Mouse (Mus musculus): Measurements from ENCODE around the gene B4galnt3.

B4galnt3 gene

GRCm38 (mm10) chr6:120222669-120223068, 71.7 kb downstream of the B4galnt3 start:
- DNase-seq (ENCODE audit: low spot score in 2 of 2) = peak in 1 of 2 experiments; percentile 30

DNA sequence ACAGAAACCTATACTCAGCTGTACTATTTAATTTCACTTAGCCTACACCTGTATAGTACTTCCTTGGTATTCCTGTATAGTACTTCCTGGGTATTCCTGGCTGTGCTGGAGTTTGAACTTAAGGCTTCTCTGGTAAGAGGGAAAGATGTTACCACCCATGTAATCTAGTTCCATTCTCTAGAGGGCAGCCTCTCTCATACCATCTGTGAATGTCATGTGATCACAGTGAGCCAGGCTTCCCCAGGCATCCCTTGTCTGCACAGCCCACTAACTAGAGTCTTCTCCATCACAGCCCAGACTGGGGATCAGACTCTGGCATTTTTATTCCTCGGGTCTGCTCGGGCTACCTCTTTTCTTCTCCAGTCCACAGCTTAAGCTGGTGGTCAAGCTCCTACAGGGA, 75.1 kb downstream of the B4galnt3 start:
- no peak for DNase-seq (ENCODE audit: low spot score in 2 of 2)

DNA sequence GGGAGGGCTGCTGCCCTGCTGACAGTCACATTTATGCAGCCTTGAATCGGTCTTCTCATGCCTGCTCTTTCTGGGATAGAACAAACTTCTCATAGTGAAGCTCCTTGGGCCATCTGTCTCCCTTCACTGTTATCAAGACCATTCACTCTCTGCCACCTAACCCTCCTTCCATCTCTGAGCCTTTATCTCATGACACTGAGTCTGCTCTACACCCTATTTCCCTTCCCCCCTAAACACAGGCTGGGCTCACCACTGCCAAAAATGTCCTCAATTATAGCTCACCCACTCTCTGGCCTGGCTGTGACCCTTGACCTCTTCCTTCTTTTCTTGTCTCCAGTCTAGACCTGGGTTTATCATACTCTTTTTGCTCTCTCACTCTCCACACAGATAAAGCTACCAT, 77.7 kb downstream of the B4galnt3 start:
- DNase-seq (ENCODE audit: low spot score in 2 of 2) = peak in 1 of 2 experiments; percentile 55

- DNase-seq (ENCODE audit: low spot score in 2 of 2) = no peak
Observed at GRCm38 (mm10) chr6:120211536-120211935, 82.8 kb downstream of the B4galnt3 start.

- DNase-seq (ENCODE audit: low spot score in 2 of 2) = no peak
Observed at GRCm38 (mm10) chr6:120206586-120206985, 87.8 kb downstream of the B4galnt3 start.

- no peak for DNase-seq (ENCODE audit: low spot score in 2 of 2)
Observed at GRCm38 (mm10) chr6:120202406-120202805, 92.0 kb downstream of the B4galnt3 start.

DNA sequence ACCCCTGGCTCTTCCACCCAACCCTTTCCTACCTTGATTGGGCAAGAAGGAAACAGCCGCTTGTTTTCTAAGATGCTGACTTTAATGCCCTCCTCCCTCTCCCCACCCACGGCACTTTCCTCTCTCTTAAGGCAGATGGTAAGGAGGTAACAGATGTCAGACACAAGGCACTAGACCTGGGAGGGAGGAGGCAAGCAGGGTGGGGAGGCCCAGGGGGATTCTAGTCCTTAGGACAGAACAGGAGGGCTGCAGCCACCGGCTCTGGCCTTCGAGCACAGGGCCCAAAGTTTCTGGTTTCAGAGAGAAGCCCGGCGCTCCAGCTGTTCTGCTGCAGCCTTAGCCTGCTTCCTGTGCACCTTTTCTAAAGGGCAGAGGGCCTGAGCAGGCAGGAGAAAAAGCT, 92.4 kb downstream of the B4galnt3 start:
- DNase-seq (ENCODE audit: low spot score in 2 of 2) = no peak

- DNase-seq (ENCODE audit: low spot score in 2 of 2) = no peak
Observed at GRCm38 (mm10) chr6:120199638-120200394, 94.5 kb downstream of the B4galnt3 start.

DNA sequence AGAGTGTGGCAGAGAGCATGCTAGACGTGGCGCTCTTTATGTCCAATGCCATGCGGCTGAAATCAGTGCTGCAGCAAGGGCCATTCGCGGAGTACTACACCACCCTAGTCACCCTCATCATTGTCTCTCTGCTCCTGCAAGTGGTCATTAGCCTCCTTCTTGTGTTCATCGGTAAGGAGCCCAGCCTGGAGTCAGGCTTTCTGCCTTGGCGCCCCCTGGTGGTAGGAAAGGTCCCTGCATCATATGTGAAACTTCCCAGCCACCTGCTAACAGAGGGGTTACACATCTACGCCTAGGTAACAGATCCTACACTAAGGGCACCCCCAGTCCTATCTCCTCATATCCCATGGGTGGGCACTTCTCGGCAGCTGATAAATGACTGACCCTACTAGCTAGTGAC, 96.4 kb downstream of the B4galnt3 start:
- DNase-seq (ENCODE audit: low spot score in 2 of 2) = peak; percentile 85 to 96

DNA sequence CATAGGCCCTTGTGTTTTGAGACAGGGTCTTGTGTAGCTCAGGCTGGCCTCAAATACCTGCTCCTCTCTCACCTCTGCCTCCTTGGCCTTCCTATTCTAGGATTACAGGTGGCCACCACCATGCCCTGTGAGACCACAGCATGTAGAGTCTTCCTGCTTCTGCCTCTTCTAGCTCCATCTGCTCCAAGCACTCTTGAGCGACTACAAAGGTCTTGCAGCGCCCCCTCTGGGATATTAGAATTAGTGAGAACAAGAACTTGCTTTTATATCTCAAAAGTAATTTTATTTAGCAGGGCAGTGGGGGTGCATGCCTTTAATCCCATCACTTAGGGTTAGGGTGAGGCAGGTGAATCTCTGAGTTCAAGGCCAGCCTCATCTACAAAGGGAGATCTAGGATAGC, 97.5 kb downstream of the B4galnt3 start:
- DNase-seq (ENCODE audit: low spot score in 2 of 2) = peak in 1 of 2 experiments; percentile 51

GRCm38 (mm10) chr6:120194963-120195362, 99.4 kb downstream of the B4galnt3 start:
- no peak for DNase-seq (ENCODE audit: low spot score in 2 of 2)

GRCm38 (mm10) chr6:120194305-120194704, 100.1 kb downstream of the B4galnt3 start:
- no peak for DNase-seq (ENCODE audit: low spot score in 2 of 2)

- no peak for DNase-seq (ENCODE audit: low spot score in 2 of 2)
Observed at GRCm38 (mm10) chr6:120193793-120194192, 100.6 kb downstream of the B4galnt3 start.

DNA sequence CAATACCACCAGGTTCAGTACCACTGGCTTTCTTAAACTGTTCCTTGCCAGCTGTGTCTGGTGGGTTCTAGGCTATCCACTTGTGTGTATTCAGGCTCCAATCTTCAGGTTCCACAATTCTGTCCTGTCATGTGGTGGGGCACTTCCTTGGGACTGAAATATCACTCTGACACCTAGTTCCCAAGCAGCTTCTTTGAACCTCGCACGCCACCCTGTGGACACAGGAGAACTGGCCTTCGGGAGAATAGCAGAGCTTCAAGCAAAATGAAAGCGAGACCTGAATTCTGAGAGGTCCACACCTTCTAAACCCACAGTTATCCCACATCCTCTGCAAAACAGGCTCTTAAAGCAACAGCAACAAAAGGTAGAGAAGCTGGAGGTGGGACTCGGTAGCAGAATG, 101.2 kb downstream of the B4galnt3 start:
- DNase-seq (ENCODE audit: low spot score in 2 of 2) = peak; percentile 86 to 92

DNA sequence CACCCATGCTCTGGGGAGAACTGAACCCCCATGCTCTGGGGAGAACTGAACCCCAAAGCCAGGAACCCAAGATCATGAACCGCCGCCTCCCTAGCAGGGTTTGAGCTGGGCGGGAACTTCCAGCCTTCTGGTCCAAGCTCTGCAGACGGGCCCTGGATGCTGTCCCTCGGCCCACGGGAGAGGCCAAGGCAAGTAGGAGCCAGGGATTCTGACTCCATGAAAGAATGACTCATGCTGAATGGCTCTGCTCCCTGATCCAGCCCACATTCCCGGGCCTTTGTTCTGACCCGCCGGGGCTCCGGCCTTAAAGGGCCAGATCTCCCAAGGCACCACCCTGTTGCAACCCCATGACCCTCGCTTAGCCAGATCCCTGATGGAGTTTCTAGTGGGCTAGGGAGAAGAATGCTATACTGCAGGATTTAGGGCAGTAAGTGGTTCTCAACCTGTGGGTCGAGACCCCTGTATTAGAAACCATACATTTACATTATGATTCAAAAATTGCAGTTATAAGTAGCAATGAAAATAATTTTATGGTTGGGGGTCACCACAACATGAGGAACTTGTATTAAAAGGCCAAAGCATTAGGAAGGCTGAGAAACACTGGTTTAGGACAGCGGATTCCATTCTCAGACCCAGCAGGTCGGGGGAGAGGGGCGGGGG, 102.0 kb downstream of the B4galnt3 start:
- no peak for DNase-seq (ENCODE audit: low spot score in 2 of 2)

GRCm38 (mm10) chr6:120191396-120192170, 102.8 kb downstream of the B4galnt3 start:
- DNase-seq (ENCODE audit: low spot score in 2 of 2) = no peak

GRCm38 (mm10) chr6:120190912-120191311, 103.4 kb downstream of the B4galnt3 start:
- no peak for DNase-seq (ENCODE audit: low spot score in 2 of 2)

- DNase-seq (ENCODE audit: low spot score in 2 of 2) = no peak
Observed at GRCm38 (mm10) chr6:120190365-120190764, 104.0 kb downstream of the B4galnt3 start.

GRCm38 (mm10) chr6:120189287-120189686, 105.1 kb downstream of the B4galnt3 start:
- no peak for DNase-seq (ENCODE audit: low spot score in 2 of 2)

GRCm38 (mm10) chr6:120188376-120189235, 105.8 kb downstream of the B4galnt3 start:
- DNase-seq (ENCODE audit: low spot score in 2 of 2) = peak; percentile 57 to 80

DNA sequence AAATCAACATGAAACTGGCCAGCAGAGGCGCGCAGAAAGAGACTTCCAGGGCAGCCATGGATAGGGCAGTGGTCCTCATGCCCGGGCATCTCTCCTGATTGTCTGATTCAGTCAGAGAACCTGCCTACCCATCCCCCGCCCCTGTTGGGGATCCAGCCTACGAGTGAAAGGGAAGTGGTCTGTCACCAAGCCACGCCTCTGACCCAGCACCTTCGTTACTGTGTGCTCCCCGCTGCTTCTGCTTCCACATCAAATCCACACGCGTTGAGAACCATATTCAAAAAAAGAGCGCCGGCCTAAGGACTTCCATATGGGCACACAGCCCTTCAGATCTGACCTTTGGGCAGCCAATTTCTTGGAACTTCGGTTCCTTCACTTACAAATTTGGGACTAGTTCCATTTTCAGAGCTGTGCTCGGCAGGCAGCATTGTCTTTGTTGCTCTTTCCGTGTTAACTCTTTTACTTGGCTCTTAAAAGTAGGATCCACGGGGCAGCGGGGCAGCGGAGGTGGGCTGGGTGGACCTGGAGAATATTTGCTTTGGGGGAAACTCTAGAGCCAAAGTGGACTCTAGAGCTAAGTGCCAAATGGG, 106.7 kb downstream of the B4galnt3 start:
- peak; percentile 73 to 86 for DNase-seq (ENCODE audit: low spot score in 2 of 2)

All from spleen, postnatal 4 days (tissue).